Mouse (Mus musculus) liver, adult 2 months (tissue): ENCODE measurements around the gene Hspa14. TPM values are rescaled to one million over a fixed set of nuclear protein-coding genes. Genes with fewer than 3 reads are reported as not detected.

ENCODE experiments used
- DNase-seq: peaks from one replicate; pipeline ENCODE4 v3.0.0-alpha.2; 2011; ENCODE audit warnings: low read depth, low spot score; ENCODE audit errors: extremely low read depth
- H3K27ac ChIP-seq: fragments of 200-500 bp; replicated peaks from 2 replicates; pipeline ENCODE4 v1.5.1; 2012; ENCODE audit warnings: low read depth, mild to moderate bottlenecking, control low read depth, inconsistent platforms, low read length; ENCODE audit not compliant: insufficient read depth
- H3K27me3 ChIP-seq: fragments of 200-500 bp; 2 replicates; pipeline ENCODE4 v1.6.1; 2012; ENCODE audit warnings: mild to moderate bottlenecking, moderate library complexity, low read length, inconsistent platforms; ENCODE audit not compliant: control insufficient read depth, insufficient read depth
- H3K36me3 ChIP-seq: fragments of 200-500 bp; 2 replicates; pipeline ENCODE4 v1.6.1; 2012; ENCODE audit warnings: low read length, inconsistent platforms; ENCODE audit not compliant: control insufficient read depth, insufficient read depth
- H3K4me1 ChIP-seq: fragments of 200-500 bp; 2 replicates; pipeline ENCODE4 v1.6.1; 2011; ENCODE audit warnings: low read length; ENCODE audit not compliant: control insufficient read depth, insufficient read depth
- H3K4me3 ChIP-seq: fragments of 200-500 bp; 2 replicates; pipeline ENCODE4 v1.5.1; 2011; ENCODE audit warnings: low read depth, mild to moderate bottlenecking, control low read depth, low read length, moderate library complexity; ENCODE audit not compliant: insufficient read depth
- H3K79me2 ChIP-seq: fragments of 200-500 bp; 2 replicates; pipeline ENCODE4 v1.6.1; 2012; ENCODE audit warnings: inconsistent platforms, mild to moderate bottlenecking, low read length, moderate library complexity; ENCODE audit not compliant: control insufficient read depth, insufficient read depth
- H3K9ac ChIP-seq: fragments of 200-500 bp; 2 replicates; pipeline ENCODE4 v1.6.1; 2012; ENCODE audit warnings: low read depth, mild to moderate bottlenecking, control low read depth, inconsistent platforms, low read length
- CTCF ChIP-seq: fragments of 200-500 bp; IDR thresholded peaks from 2 replicates; pipeline ENCODE4 v1.5.1; 2011; ENCODE audit warnings: low read depth, low read length, control low read depth
- POLR2A ChIP-seq: fragments of 200-500 bp; IDR thresholded peaks from 2 replicates; pipeline ENCODE4 v1.6.1; 2011; ENCODE audit warnings: low read length, control low read depth; ENCODE audit not compliant: insufficient read depth; ENCODE audit errors: extremely low read depth
- WGBS: fragments of 180-500 bp; shearing (Covaris S2); methylation state at CpG from one replicate; pipeline ENCODE4 v1.1.7; 2018; 5-methylcytosine and 5-hydroxymethylcytosine counted together
- polyA plus RNA-seq: library from polyadenylated mRNA; depleted of rRNA; stranded (reverse); fragments of >200 nt; gene quantifications from 2 replicates; pipeline ENCODE4 v1.2.3, GENCODE M21; 2012
- total RNA-seq: library from RNA; depleted of rRNA; stranded (reverse); fragments of >200 nt; gene quantifications from 2 replicates; pipeline ENCODE4 v1.2.3, GENCODE M21; 2014

Hspa14 gene
- total and polyA plus RNA-seq, 2 experiments = 12.3 to 17.4 TPM

DNA sequence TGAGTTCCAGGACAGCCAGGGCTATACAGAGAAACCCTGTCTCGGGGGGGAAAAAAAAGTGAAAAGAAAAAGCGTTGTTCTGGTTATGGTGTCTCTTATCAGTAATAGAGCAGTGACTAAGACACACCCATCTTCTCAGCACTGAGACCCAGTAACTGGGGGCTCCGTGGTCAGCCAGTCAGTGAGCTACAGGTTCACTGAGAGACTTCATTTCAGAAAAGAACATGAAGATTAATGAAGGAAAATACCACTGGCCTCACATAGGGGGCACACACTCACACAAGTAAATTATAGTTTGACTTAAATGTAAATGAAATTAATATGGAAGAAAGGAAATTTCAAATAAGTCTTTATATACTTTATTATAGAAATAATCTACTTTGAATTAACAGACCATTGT is 32.4 kb downstream of the Hspa14 start:
- H3K4me1 ChIP-seq = peaks cover 5% of the 10 kb centered on the region; the same call in 1 of the 2 replicates
- no peak overlapping the region for H3K4me3 ChIP-seq
- H3K36me3 ChIP-seq = no peaks in the 10 kb centered on the region
- WGBS = 82% methylated on average over 3 of the region's 3 CpGs
- H3K27me3 ChIP-seq = no peaks in the 10 kb centered on the region
- no peak for DNase-seq
- TF ChIP-seq POLR2A (no peak), CTCF (no peak)
- H3K27ac ChIP-seq = no peak overlapping the region
- no peaks in the 10 kb centered on the region for H3K79me2 ChIP-seq
- no peak overlapping the region for H3K9ac ChIP-seq

DNA sequence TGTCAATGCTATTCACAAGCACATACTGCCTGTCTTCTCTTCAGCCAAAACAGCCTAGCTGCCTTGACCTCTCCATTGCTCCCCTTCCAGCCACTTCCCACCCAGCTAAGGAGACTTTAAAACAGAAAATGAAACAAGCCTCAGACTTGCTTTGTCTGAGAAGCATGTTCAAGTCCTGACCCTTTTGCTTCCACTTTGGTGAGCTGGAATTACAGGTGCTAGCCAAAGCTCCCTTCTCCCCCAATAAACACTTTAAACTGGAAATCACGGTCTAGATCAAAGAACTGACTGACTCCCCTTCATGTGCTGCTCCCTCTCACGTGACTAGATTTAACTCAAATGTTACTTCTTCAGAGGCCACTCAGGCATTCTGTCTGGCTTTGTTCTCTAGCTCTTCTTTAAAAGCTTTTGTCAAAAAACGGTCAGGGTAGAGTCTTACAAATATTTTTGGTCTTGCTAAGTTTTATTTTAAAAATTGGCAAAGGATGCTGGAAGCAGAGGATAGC is 36.8 kb downstream of the Hspa14 start:
- no peak for DNase-seq
- no peak overlapping the region for H3K9ac ChIP-seq
- H3K4me1 ChIP-seq = peaks cover 7% of the 10 kb centered on the region
- H3K27ac ChIP-seq = no peak overlapping the region
- no peaks in the 10 kb centered on the region for H3K27me3 ChIP-seq
- no peaks in the 10 kb centered on the region for H3K79me2 ChIP-seq
- TF ChIP-seq CTCF (no peak), POLR2A (no peak)
- WGBS = 75% methylated on average over 3 of the region's 3 CpGs
- H3K4me3 ChIP-seq = no peak overlapping the region
- no peaks in the 10 kb centered on the region for H3K36me3 ChIP-seq

DNA sequence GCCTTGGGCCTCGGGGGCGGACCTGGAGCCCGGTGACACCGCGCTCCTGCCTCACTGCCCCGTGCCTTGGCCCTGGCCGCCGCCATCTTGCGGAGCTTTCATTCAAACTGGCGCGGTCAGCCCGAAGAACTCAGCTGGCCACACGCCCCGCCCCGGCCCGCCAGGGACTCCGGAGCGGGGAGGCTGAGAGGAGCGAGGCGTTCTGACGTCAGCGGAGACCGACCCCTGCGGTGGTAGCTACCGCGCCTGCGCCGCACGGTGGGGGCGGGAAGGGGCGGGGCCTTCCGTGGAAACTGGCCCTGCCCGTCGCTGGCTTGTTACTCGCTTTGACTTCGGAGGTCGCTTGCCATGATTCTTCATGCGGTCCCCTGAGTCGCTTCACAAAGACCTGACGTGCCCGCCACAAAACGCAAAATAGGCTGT is 37.7 kb downstream of the Hspa14 start, which contains the start of gene Suv39h2:
TSS of gene Suv39h2 (minus strand) at position 171 of the 423 bp plus-strand sequence.
- peak; percentile 76 for DNase-seq
- H3K4me1 ChIP-seq = peaks cover 7% of the 10 kb centered on the region
- no peaks in the 10 kb centered on the region for H3K27me3 ChIP-seq
- H3K79me2 ChIP-seq = no peaks in the 10 kb centered on the region
- under 1% methylated on average over 42 of the region's 42 CpGs for WGBS
- no peaks in the 10 kb centered on the region for H3K36me3 ChIP-seq
- TF ChIP-seq POLR2A = peak; percentile 51; the same call in 1 of the 2 replicates
- no peak for TF ChIP-seq CTCF
- peak within 1 kb of the TSS; percentile 84 for H3K9ac ChIP-seq
- H3K27ac ChIP-seq = peak within 1 kb of the TSS; percentile 14; the same call in 1 of the 2 replicates
- H3K4me3 ChIP-seq = peak within 1 kb of the TSS; percentile 65

DNA sequence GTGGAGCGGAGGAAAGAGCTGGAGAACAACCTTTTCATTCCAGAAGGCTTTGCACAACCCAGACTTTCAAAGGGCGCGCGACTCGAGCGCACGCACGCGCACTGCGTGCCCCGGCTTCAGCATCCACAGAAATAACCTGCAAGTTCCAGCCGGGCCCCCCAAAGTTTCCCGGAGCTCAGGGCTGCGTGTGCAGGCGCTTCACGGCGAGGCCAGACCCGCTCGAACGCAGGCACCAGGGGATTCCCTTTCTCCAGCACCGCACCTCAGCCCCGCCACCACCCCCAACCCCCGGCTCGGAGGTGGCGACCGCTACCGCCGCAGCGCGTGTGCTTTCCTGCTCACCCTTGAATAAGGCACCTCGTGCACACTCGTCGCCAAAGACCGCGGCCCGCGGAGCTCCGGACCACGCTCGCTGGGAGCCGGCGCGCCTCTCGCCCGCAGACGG is 38.2 kb downstream of the Hspa14 start:
- WGBS = under 1% methylated on average over 46 of the region's 46 CpGs
- no peaks in the 10 kb centered on the region for H3K79me2 ChIP-seq
- H3K4me1 ChIP-seq = peaks cover 7% of the 10 kb centered on the region
- H3K36me3 ChIP-seq = no peaks in the 10 kb centered on the region
- no peak for TF ChIP-seq POLR2A
- no peak for TF ChIP-seq CTCF
- peak overlapping the region; percentile 66 for H3K9ac ChIP-seq
- no peak overlapping the region for H3K27ac ChIP-seq
- DNase-seq = peak; percentile 38
- H3K4me3 ChIP-seq = peak overlapping the region; percentile 65
- no peaks in the 10 kb centered on the region for H3K27me3 ChIP-seq

DNA sequence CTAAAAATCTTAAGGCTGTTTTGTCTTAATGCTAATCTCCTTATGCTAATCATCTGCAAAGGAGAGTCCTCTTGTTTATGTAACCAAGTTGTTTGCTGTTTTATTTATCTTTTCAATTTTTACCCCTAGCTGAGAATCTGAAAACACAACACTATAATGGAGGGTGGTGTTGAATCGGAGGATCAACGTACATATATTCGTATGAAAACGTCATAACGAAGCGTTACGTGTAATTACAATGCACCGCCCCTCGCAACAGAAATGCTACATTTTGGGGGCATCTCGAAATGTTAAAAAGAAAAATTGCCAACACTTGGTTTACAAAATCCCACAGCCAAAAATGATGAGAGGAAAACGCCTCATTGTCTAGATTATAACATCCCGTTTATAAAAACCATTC is 38.7 kb downstream of the Hspa14 start:
- Histone ChIP-seq H3K4me1 (peaks cover 7% of the 10 kb centered on the region), H3K27me3 (no peaks in the 10 kb centered on the region), H3K79me2 (no peaks in the 10 kb centered on the region), H3K36me3 (no peaks in the 10 kb centered on the region), H3K9ac (no peak overlapping the region), H3K27ac (no peak overlapping the region), H3K4me3 (0 out of 2 replicates have a peak overlapping the region, but pooled peaks have one; percentile 65)
- DNase-seq = no peak
- TF ChIP-seq CTCF (no peak), POLR2A (no peak)
- 3% methylated on average over 12 of the region's 12 CpGs for whole genome bisulfite sequencing

DNA sequence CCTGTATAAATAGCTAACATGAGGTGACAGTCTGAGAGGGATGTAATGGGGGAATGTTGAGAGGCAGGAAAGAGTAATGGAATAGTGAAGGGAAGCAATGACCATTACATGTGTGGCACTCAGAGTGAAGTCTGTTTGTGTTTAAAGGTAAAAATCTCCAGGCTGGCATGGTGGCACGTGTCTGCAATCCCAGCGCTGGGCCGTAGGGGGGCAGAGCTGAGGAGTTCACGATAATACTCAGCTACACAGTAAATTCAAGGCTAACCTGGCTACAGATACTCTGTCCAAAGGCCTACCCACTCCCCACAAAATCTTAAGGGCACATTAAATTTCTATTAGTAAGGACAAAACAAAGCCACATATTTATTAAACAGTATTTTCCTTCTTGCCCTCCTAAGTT is 56.0 kb downstream of the Hspa14 start:
- no peaks in the 10 kb centered on the region for H3K4me1 ChIP-seq
- TF ChIP-seq POLR2A (no peak), CTCF (no peak)
- 88% methylated on average over 4 of the region's 4 CpGs for WGBS
- no peaks in the 10 kb centered on the region for H3K27me3 ChIP-seq
- H3K79me2 ChIP-seq = no peaks in the 10 kb centered on the region
- no peak overlapping the region for H3K9ac ChIP-seq
- peaks cover 35% of the 10 kb centered on the region for H3K36me3 ChIP-seq
- no peak overlapping the region for H3K27ac ChIP-seq
- DNase-seq = no peak
- no peak overlapping the region for H3K4me3 ChIP-seq
